Mouse (Mus musculus) neural tube, embryonic 14.5 days (tissue): ENCODE data around the gene Gnat1. TPM values are rescaled to one million over a fixed set of nuclear protein-coding genes. Genes with fewer than 3 reads are reported as not detected.

ENCODE experiments used
- ATAC-seq: fragments of 200-750 bp; cut with Nextera tagmentation; 2 replicates; pipeline ENCODE4 v1.8.0; 2017; ENCODE audit warnings: low read depth, mild to moderate bottlenecking, moderate TSS enrichment, moderate library complexity
- H3K27ac ChIP-seq: fragments of 300-500 bp; sonication (generic); 2 replicates; pipeline ENCODE4 v1.5.1; 2014; ENCODE audit warnings: low read depth, mild to moderate bottlenecking, control low read depth, low read length, moderate library complexity, mixed read lengths
- H3K27me3 ChIP-seq: fragments of 300-500 bp; sonication (generic); 2 replicates; pipeline ENCODE4 v1.6.1; 2014; ENCODE audit warnings: low read length; ENCODE audit not compliant: control insufficient read depth, insufficient read depth
- H3K36me3 ChIP-seq: fragments of 300-500 bp; sonication (generic); 2 replicates; pipeline ENCODE4 v1.6.1; 2014; ENCODE audit warnings: low read length, mixed read lengths; ENCODE audit not compliant: control insufficient read depth, insufficient read depth
- H3K4me1 ChIP-seq: fragments of 300-500 bp; sonication (generic); 2 replicates; pipeline ENCODE4 v1.6.1; 2014; ENCODE audit warnings: low read length; ENCODE audit not compliant: control insufficient read depth, insufficient read depth
- H3K4me2 ChIP-seq: fragments of 300-500 bp; sonication (generic); 2 replicates; pipeline ENCODE4 v1.6.1; 2014; ENCODE audit warnings: mild to moderate bottlenecking, low read depth, low read length, control low read depth
- H3K4me3 ChIP-seq: fragments of 300-500 bp; sonication (generic); 2 replicates; pipeline ENCODE4 v1.5.1; 2014; ENCODE audit warnings: low read depth, low read length, control low read depth, mixed read lengths
- H3K9ac ChIP-seq: fragments of 300-500 bp; sonication (generic); replicated peaks from 2 replicates; pipeline ENCODE4 v1.6.1; 2014; ENCODE audit warnings: low read depth, mild to moderate bottlenecking, control low read depth, low read length, mixed read lengths
- H3K9me3 ChIP-seq: fragments of 300-500 bp; sonication (generic); 2 replicates; pipeline ENCODE4 v1.6.1; 2016; ENCODE audit warnings: low read length; ENCODE audit not compliant: control insufficient read depth
- WGBS: fragments of 180-500 bp; shearing (Covaris S2); extraction: QIAGEN DNeasy Blood & Tissue Kit; methylation state at CpG from one replicate; pipeline ENCODE4 v1.1.7; 2014; 5-methylcytosine and 5-hydroxymethylcytosine counted together
- polyA plus RNA-seq: library from polyadenylated mRNA; unstranded; fragments of >200 nt; fragmentation: Nextera tagmentation; extraction: Ambion mirVana; gene quantifications from 2 replicates; pipeline ENCODE4 v1.2.1, GENCODE M21; 2014

The Gnat1 gene
- polyA plus RNA-seq, 1 experiment from 2014 or later: 2.7 TPM

- Histone ChIP-seq H3K27ac (peak within 1 kb of the TSS; percentile 90), H3K27me3 (no peaks in the 10 kb centered on the region), H3K4me1 (peaks cover 42% of the 10 kb centered on the region)
Measured at GRCm38 (mm10) chr9:107635279-107636028, 44.1 kb downstream of the Gnat1 start, which contains the start of gene Gnai2. TSS of gene Gnai2 (minus strand) at chr9:107635367.

GRCm38 (mm10) chr9:107634406-107635278 lies 44.9 kb downstream of the Gnat1 start:
- WGBS: under 1% methylated on average over 35 of the region's 35 CpGs
- no peaks in the 10 kb centered on the region for H3K36me3 ChIP-seq
- peak overlapping the region; percentile 82 for H3K9ac ChIP-seq
- peak overlapping the region; percentile 88 for H3K4me3 ChIP-seq
- no peaks in the 10 kb centered on the region for H3K9me3 ChIP-seq
- ATAC-seq: no peak
- H3K4me1 ChIP-seq: peaks cover 50% of the 10 kb centered on the region
- H3K27ac ChIP-seq: peak overlapping the region; percentile 90
- peak overlapping the region; percentile 99 for H3K4me2 ChIP-seq
- no peaks in the 10 kb centered on the region for H3K27me3 ChIP-seq

More at GRCm38 (mm10) chr9:107635279-107636028, 44.1 kb downstream of the Gnat1 start, which contains the start of gene Gnai2:
- Histone ChIP-seq H3K9me3 (no peaks in the 10 kb centered on the region), H3K4me3 (peak within 1 kb of the TSS; percentile 88), H3K36me3 (no peaks in the 10 kb centered on the region), H3K4me2 (peak within 1 kb of the TSS; percentile 99), H3K9ac (peak within 1 kb of the TSS; percentile 82)
- ATAC-seq: peak; percentile 89
- WGBS: 3% methylated on average over 37 of the region's 38 CpGs

- Histone ChIP-seq H3K27me3 (no peaks in the 10 kb centered on the region), H3K9me3 (no peaks in the 10 kb centered on the region), H3K36me3 (no peaks in the 10 kb centered on the region), H3K27ac (peak overlapping the region; percentile 90), H3K9ac (peak overlapping the region; percentile 82), H3K4me2 (peak overlapping the region; percentile 99), H3K4me3 (peak overlapping the region; percentile 88), H3K4me1 (peaks cover 58% of the 10 kb centered on the region)
- no peak for ATAC-seq
- under 1% methylated on average over 15 of the region's 15 CpGs for WGBS
Measured at GRCm38 (mm10) chr9:107633661-107634405, 45.7 kb downstream of the Gnat1 start.

GRCm38 (mm10) chr9:107633091-107633660 lies 46.3 kb downstream of the Gnat1 start:
- H3K27me3 ChIP-seq: no peaks in the 10 kb centered on the region
- no peak for ATAC-seq
- peak overlapping the region; percentile 99 for H3K4me2 ChIP-seq
- H3K4me1 ChIP-seq: peaks cover 65% of the 10 kb centered on the region
- H3K9ac ChIP-seq: peak overlapping the region; percentile 82
- peak overlapping the region; percentile 90 for H3K27ac ChIP-seq
- peak overlapping the region; percentile 88 for H3K4me3 ChIP-seq
- no peaks in the 10 kb centered on the region for H3K36me3 ChIP-seq
- H3K9me3 ChIP-seq: no peaks in the 10 kb centered on the region
- under 1% methylated on average over 33 of the region's 33 CpGs for WGBS

GRCm38 (mm10) chr9:107632478-107632877 lies 47.0 kb downstream of the Gnat1 start:
- no peaks in the 10 kb centered on the region for H3K27me3 ChIP-seq
- peaks cover 71% of the 10 kb centered on the region for H3K4me1 ChIP-seq
- H3K9me3 ChIP-seq: no peaks in the 10 kb centered on the region
- H3K4me2 ChIP-seq: peak overlapping the region; percentile 99
- no peaks in the 10 kb centered on the region for H3K36me3 ChIP-seq
- H3K9ac ChIP-seq: peak overlapping the region; percentile 82
- peak overlapping the region; percentile 90 for H3K27ac ChIP-seq
- peak overlapping the region; percentile 88 for H3K4me3 ChIP-seq
- 25% methylated on average over 6 of the region's 6 CpGs for WGBS
- no peak for ATAC-seq

- peak overlapping the region; percentile 90 for H3K27ac ChIP-seq
- peak overlapping the region; percentile 99 for H3K4me2 ChIP-seq
- ATAC-seq: no peak
- H3K9me3 ChIP-seq: no peaks in the 10 kb centered on the region
- no peaks in the 10 kb centered on the region for H3K36me3 ChIP-seq
- no peaks in the 10 kb centered on the region for H3K27me3 ChIP-seq
- peaks cover 72% of the 10 kb centered on the region for H3K4me1 ChIP-seq
- 67% methylated on average over 8 of the region's 8 CpGs for WGBS
- 0 out of 2 replicates have a peak overlapping the region, but pooled peaks have one; percentile 6 for H3K4me3 ChIP-seq
- peak overlapping the region; percentile 1; the same call in 1 of the 2 replicates for H3K9ac ChIP-seq
Measured at GRCm38 (mm10) chr9:107631861-107632260, 47.7 kb downstream of the Gnat1 start.

GRCm38 (mm10) chr9:107631311-107631826 lies 48.1 kb downstream of the Gnat1 start:
- Histone ChIP-seq H3K9ac (peak overlapping the region; percentile 1; the same call in 1 of the 2 replicates), H3K27ac (peak overlapping the region; percentile 90), H3K4me1 (peaks cover 74% of the 10 kb centered on the region), H3K27me3 (no peaks in the 10 kb centered on the region), H3K4me3 (no peak overlapping the region), H3K36me3 (no peaks in the 10 kb centered on the region), H3K4me2 (peak overlapping the region; percentile 99), H3K9me3 (no peaks in the 10 kb centered on the region)
- ATAC-seq: no peak
- WGBS: 26% methylated on average over 9 of the region's 9 CpGs

GRCm38 (mm10) chr9:107630576-107630975 lies 48.9 kb downstream of the Gnat1 start:
- ATAC-seq: peak; percentile 15; the same call in 1 of the 2 replicates
- WGBS: 4% methylated on average over 4 of the region's 4 CpGs
- no peak overlapping the region for H3K4me3 ChIP-seq
- H3K9ac ChIP-seq: peak overlapping the region; percentile 41; the same call in 1 of the 2 replicates
- H3K9me3 ChIP-seq: no peaks in the 10 kb centered on the region
- H3K36me3 ChIP-seq: no peaks in the 10 kb centered on the region
- peak overlapping the region; percentile 27; the same call in 1 of the 2 replicates for H3K4me2 ChIP-seq
- peaks cover 77% of the 10 kb centered on the region for H3K4me1 ChIP-seq
- H3K27ac ChIP-seq: peak overlapping the region; percentile 90
- H3K27me3 ChIP-seq: no peaks in the 10 kb centered on the region
